Mouse (Mus musculus) E14TG2a.4 (cell line): ENCODE data around the gene Pip4k2a.

ENCODE experiments used
- CTCF ChIP-seq: conservative IDR thresholded peaks from 2 replicates; pipeline ENCODE4 v1.5.1; 2014; ENCODE audit warnings: low read length
- NANOG ChIP-seq: IDR thresholded peaks from 2 replicates; pipeline ENCODE4 v1.6.1; 2014; ENCODE audit warnings: borderline replicate concordance, low read length, mixed read lengths
- POU5F1 ChIP-seq: IDR thresholded peaks from 2 replicates; pipeline ENCODE4 v1.6.1; 2014; ENCODE audit warnings: low read length, borderline replicate concordance

GRCm38 (mm10) chr2:18835266-18835908, 162.5 kb downstream of the Pip4k2a start:
- no peak for TF ChIP-seq CTCF
- no peak for TF ChIP-seq POU5F1
- no peak for TF ChIP-seq NANOG
